Mouse (Mus musculus): ENCODE measurements around the gene C3. TPM values are rescaled to one million over a fixed set of nuclear protein-coding genes. Genes with fewer than 3 reads are reported as not detected.

C3 gene
- polyA plus RNA-seq, 1 experiment from 2014 or later: 3.2 TPM

DNA sequence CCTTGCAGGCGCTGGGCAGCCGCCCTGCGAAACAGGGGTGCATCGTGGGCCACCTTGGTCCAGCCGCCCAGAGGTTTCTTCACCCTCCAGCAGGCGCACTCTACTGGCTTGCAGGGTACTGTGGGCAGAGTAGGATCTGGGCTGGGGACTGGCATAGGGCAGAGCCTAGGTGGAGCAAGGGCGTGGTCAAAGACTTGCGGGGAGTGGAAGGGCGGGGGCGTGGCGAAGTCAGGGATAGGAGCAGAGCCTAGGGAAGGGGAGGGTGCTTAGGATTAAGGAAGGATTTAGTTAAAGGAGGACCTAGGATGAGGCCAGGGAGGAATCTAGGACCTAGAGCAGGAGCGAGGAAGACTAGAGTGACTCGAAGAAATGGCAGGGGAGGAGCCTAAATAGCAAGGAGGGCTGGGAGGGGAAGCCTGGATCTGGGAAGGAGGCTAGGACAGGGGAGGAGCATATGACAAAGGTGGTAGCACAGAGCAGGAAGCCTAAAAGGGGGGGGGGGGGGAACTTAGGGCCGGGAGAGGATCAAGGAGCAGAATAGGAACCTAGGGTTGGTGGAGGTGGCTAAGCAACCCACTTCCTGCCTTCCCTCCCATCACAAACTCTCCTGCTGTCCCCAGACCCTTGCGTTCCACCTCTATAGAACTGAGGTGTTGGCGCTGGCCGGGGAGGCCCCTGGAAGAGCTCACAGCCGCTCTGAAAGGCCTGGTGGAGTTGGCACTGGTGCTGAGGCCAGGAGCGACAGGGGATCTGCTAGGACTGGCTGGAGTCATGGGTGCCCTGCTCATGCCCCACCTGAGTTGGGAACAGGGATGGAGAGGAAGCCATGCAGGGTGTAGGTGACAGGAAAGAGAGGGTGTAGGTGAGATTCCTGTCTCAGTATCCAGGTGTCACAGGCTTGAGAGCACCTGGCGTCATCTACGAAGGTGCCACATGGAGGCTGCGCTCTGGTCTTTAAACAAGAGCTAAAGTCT is 37.3 kb upstream of the C3 start:
- 25% methylated on average over 22 of the region's 22 CpGs for WGBS
- Histone ChIP-seq H3K27ac (ENCODE audit: low read length) (no peak overlapping the region), H3K4me1 (replicated peaks; ENCODE audit: control insufficient read depth, insufficient read depth, low read length) (peaks cover 5% of the 10 kb centered on the region; the same call in 1 of the 2 replicates), H3K9me3 (ENCODE audit: control insufficient read depth, low read length) (no peaks in the 10 kb centered on the region), H3K36me3 (ENCODE audit: control insufficient read depth, insufficient read depth, low read length) (peaks cover 19% of the 10 kb centered on the region), H3K4me2 (ENCODE audit: low read depth, low read length) (peak overlapping the region; percentile 40), H3K9ac (ENCODE audit: low read length) (peak overlapping the region; percentile 35), H3K27me3 (ENCODE audit: control insufficient read depth, insufficient read depth, low read depth, low read length) (no peaks in the 10 kb centered on the region), H3K4me3 (ENCODE audit: low read length) (peak overlapping the region; percentile 17)
- peak; percentile 92 for ATAC-seq (ENCODE audit: low read depth)

DNA sequence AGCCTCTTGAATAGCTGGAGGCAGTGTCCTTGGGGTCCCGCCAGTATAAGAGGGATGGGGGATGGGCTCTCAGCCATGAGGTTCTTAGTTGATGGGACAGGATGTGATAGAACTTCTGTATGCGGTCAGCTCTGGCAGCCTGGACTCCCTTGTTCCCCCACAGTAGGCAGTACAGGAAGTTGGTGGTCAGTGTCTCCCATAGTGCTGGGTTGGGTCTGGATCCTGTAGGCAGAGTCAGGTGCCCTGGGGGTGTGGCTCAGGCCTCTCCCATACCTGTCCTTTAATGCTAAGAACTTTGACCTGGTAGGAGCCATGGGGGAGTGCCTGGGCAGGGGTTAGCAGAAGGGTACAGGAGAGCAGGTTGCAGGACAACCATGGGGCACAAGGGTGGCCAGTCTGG is 36.2 kb upstream of the C3 start:
- 52% methylated on average over 2 of the region's 2 CpGs for WGBS
- no peak for ATAC-seq (ENCODE audit: low read depth)
- Histone ChIP-seq H3K9me3 (ENCODE audit: control insufficient read depth, low read length) (no peaks in the 10 kb centered on the region), H3K4me1 (replicated peaks; ENCODE audit: control insufficient read depth, insufficient read depth, low read length) (peaks cover 5% of the 10 kb centered on the region; the same call in 1 of the 2 replicates), H3K4me2 (ENCODE audit: low read depth, low read length) (no peak overlapping the region), H3K27ac (ENCODE audit: low read length) (no peak overlapping the region), H3K9ac (ENCODE audit: low read length) (no peak overlapping the region), H3K4me3 (ENCODE audit: low read length) (no peak overlapping the region), H3K27me3 (ENCODE audit: control insufficient read depth, insufficient read depth, low read depth, low read length) (no peaks in the 10 kb centered on the region), H3K36me3 (ENCODE audit: control insufficient read depth, insufficient read depth, low read length) (peaks cover 23% of the 10 kb centered on the region)

DNA sequence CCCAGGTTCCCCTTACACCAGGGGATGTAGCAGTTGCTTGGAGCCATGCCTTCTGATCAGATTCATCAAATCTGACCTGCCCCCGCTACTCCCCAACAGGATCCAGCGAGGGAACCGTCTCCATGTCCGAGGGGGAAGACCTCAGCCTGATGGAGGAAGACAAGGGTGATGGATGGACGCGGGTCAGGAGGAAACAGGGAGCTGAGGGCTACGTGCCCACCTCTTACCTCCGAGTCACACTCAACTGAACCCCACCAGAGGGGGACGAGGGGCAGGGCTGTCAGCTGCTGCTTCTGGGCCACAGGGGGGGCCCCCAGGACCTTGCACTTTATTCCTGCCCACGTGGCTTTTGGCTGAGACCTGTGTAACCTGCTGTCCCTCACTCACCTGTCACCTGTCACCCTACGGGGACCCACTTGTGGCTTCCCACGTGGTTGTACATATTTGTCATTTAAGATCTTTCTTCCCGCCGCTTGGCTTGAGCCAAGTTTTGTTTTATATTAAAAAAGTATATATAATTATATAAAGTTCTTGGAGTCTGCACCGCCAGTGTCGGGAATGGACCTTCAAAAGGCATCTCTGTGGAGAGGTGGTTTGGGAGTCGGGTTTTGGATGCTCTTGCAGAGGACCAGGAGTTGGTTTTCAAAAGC is 35.1 kb upstream of the C3 start:
- 79% methylated on average over 17 of the region's 17 CpGs for WGBS

DNA sequence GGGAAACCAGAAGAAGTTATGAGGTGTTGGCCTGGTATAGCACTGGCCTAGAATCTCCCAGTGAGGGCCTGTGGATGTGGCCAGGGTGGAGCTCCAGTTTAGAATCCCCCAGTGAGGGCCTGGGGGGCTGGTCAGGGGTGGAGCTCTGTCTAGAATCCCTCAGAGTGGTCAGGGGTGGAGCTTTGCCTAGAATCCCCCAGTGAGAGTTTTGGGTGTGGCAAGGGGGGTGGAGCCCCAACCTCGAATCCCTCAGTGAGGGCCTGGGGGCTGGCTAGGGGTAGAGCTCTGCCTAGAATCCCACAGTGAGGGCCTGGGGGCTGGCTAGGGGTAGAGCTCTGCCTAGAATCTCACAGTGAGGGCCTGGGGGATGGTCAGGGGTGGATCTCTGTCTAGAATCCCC is 33.9 kb upstream of the C3 start:
- no peak for ATAC-seq (ENCODE audit: low read depth)
- Histone ChIP-seq H3K27ac (ENCODE audit: low read length) (no peak overlapping the region), H3K36me3 (ENCODE audit: control insufficient read depth, insufficient read depth, low read length) (peaks cover 31% of the 10 kb centered on the region), H3K4me2 (ENCODE audit: low read depth, low read length) (no peak overlapping the region), H3K4me3 (ENCODE audit: low read length) (no peak overlapping the region), H3K9me3 (ENCODE audit: control insufficient read depth, low read length) (no peaks in the 10 kb centered on the region), H3K9ac (ENCODE audit: low read length) (no peak overlapping the region), H3K27me3 (ENCODE audit: control insufficient read depth, insufficient read depth, low read depth, low read length) (no peaks in the 10 kb centered on the region), H3K4me1 (replicated peaks; ENCODE audit: control insufficient read depth, insufficient read depth, low read length) (peaks cover 5% of the 10 kb centered on the region; the same call in 1 of the 2 replicates)
- 33% methylated on average over 1 of the region's 1 CpGs for WGBS

More for the DNA sequence above, 35.1 kb upstream of the C3 start:
- H3K4me1 ChIP-seq (replicated peaks; ENCODE audit: control insufficient read depth, insufficient read depth, low read length): peaks cover 5% of the 10 kb centered on the region; the same call in 1 of the 2 replicates
- no peaks in the 10 kb centered on the region for H3K9me3 ChIP-seq (ENCODE audit: control insufficient read depth, low read length)
- peaks cover 23% of the 10 kb centered on the region for H3K36me3 ChIP-seq (ENCODE audit: control insufficient read depth, insufficient read depth, low read length)
- H3K4me2 ChIP-seq (ENCODE audit: low read depth, low read length): no peak overlapping the region
- H3K4me3 ChIP-seq (ENCODE audit: low read length): no peak overlapping the region
- H3K9ac ChIP-seq (ENCODE audit: low read length): no peak overlapping the region
- H3K27ac ChIP-seq (ENCODE audit: low read length): no peak overlapping the region
- ATAC-seq (ENCODE audit: low read depth): no peak
- no peaks in the 10 kb centered on the region for H3K27me3 ChIP-seq (ENCODE audit: control insufficient read depth, insufficient read depth, low read depth, low read length)

DNA sequence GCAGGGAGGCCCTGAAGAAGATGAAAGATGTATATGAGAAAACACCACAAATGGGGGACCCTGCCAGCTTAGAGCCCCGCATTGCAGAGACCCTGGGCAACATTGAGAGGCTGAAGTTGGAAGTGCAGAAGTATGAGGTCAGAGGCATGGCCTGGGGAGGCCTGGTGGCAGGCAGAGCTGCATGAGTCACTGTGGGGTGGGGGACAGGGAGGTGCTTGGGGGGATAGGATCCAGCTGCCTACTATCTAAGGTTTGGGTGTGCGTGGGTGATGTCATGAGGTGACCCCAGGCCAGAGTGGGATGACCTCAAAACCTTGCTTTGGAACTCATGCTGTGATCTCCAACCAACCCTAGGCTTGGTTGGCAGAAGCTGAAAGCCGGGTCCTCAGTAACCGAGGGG is 33.4 kb upstream of the C3 start:
- no peak overlapping the region for H3K4me3 ChIP-seq (ENCODE audit: low read length)
- H3K4me2 ChIP-seq (ENCODE audit: low read depth, low read length): no peak overlapping the region
- no peaks in the 10 kb centered on the region for H3K9me3 ChIP-seq (ENCODE audit: control insufficient read depth, low read length)
- no peak overlapping the region for H3K9ac ChIP-seq (ENCODE audit: low read length)
- H3K4me1 ChIP-seq (replicated peaks; ENCODE audit: control insufficient read depth, insufficient read depth, low read length): peaks cover 5% of the 10 kb centered on the region; the same call in 1 of the 2 replicates
- H3K27me3 ChIP-seq (ENCODE audit: control insufficient read depth, insufficient read depth, low read depth, low read length): no peaks in the 10 kb centered on the region
- no peak for ATAC-seq (ENCODE audit: low read depth)
- H3K36me3 ChIP-seq (ENCODE audit: control insufficient read depth, insufficient read depth, low read length): peaks cover 32% of the 10 kb centered on the region
- 90% methylated on average over 4 of the region's 4 CpGs for WGBS
- no peak overlapping the region for H3K27ac ChIP-seq (ENCODE audit: low read length)

DNA sequence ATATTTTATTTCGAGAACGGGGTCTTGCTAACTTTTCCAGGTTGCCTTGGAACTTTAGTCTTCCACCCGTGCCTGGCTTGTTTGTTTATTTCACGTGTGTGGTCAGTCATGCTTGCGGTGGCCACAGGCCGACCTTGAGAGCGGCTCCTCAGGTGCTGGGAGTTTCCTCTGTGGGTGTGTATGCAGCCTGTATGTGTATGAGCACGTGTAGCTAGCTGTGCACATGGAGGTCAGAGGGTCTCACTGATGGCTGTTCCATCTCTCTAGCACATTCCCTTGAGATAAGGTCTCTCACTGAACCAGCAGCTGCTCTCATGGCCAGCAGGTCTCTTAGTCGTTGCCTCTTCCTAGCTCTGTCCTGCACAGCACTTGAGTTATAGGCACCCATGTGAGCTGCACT is 32.4 kb upstream of the C3 start:
- 78% methylated on average over 9 of the region's 9 CpGs for WGBS
- no peaks in the 10 kb centered on the region for H3K9me3 ChIP-seq (ENCODE audit: control insufficient read depth, low read length)

DNA sequence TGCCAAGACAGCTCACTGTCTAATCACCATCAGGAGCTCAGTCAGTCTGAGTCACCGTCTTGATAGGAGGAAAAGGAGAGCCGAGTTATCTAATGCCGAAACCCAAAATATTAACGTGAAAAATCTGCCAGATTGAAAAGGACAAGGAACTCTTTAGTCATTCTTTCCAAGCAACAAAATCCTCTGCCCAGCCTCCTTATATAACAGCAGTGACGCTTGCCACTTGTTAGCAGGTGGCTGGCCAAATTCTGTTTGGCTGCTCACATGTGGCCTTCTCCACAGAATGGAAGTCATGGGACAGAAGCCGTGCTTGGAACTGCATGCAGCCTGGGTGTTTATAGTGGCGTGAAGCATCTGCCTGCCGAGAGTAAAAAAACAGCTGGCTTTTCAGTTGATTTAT is 31.8 kb upstream of the C3 start:
- H3K4me2 ChIP-seq (ENCODE audit: low read depth, low read length): no peak overlapping the region
- peaks cover 46% of the 10 kb centered on the region for H3K36me3 ChIP-seq (ENCODE audit: control insufficient read depth, insufficient read depth, low read length)
- no peak overlapping the region for H3K27ac ChIP-seq (ENCODE audit: low read length)
- 88% methylated on average over 8 of the region's 8 CpGs for WGBS
- H3K4me1 ChIP-seq (replicated peaks; ENCODE audit: control insufficient read depth, insufficient read depth, low read length): peaks cover under 1% of the 10 kb centered on the region; the same call in 1 of the 2 replicates
- no peak for ATAC-seq (ENCODE audit: low read depth)
- H3K9me3 ChIP-seq (ENCODE audit: control insufficient read depth, low read length): no peaks in the 10 kb centered on the region
- no peak overlapping the region for H3K4me3 ChIP-seq (ENCODE audit: low read length)
- no peaks in the 10 kb centered on the region for H3K27me3 ChIP-seq (ENCODE audit: control insufficient read depth, insufficient read depth, low read depth, low read length)
- no peak overlapping the region for H3K9ac ChIP-seq (ENCODE audit: low read length)

More for the DNA sequence above, 32.4 kb upstream of the C3 start:
- no peak overlapping the region for H3K27ac ChIP-seq (ENCODE audit: low read length)
- no peaks in the 10 kb centered on the region for H3K27me3 ChIP-seq (ENCODE audit: control insufficient read depth, insufficient read depth, low read depth, low read length)
- no peak overlapping the region for H3K4me2 ChIP-seq (ENCODE audit: low read depth, low read length)
- H3K4me1 ChIP-seq (replicated peaks; ENCODE audit: control insufficient read depth, insufficient read depth, low read length): peaks cover 2% of the 10 kb centered on the region; the same call in 1 of the 2 replicates
- H3K9ac ChIP-seq (ENCODE audit: low read length): no peak overlapping the region
- peaks cover 40% of the 10 kb centered on the region for H3K36me3 ChIP-seq (ENCODE audit: control insufficient read depth, insufficient read depth, low read length)
- H3K4me3 ChIP-seq (ENCODE audit: low read length): no peak overlapping the region
- no peak for ATAC-seq (ENCODE audit: low read depth)

DNA sequence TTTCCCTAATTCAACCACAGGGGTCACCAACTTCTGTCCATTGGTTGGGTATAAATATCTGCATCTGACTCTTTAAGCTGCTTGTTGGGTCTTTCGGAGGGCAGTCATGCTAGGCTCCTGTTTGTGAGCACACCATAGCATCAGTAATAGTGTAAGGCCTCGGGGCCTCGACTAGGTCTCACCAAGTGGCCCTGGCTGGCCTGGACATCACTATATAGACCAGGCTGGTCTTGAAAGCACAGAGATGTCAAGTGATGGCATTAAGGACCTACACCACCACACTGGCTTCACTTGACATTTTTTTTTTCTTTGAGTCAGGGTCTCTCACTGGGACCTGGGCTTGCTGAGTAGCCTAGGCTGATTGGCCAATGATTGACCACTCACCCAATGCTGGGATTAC is 30.3 kb upstream of the C3 start:
- 91% methylated on average over 3 of the region's 3 CpGs for WGBS
- Histone ChIP-seq H3K36me3 (ENCODE audit: control insufficient read depth, insufficient read depth, low read length) (peaks cover 53% of the 10 kb centered on the region), H3K9ac (ENCODE audit: low read length) (no peak overlapping the region), H3K27ac (ENCODE audit: low read length) (no peak overlapping the region), H3K4me3 (ENCODE audit: low read length) (no peak overlapping the region), H3K27me3 (ENCODE audit: control insufficient read depth, insufficient read depth, low read depth, low read length) (no peaks in the 10 kb centered on the region), H3K4me1 (replicated peaks; ENCODE audit: control insufficient read depth, insufficient read depth, low read length) (no peaks in the 10 kb centered on the region), H3K9me3 (ENCODE audit: control insufficient read depth, low read length) (no peaks in the 10 kb centered on the region), H3K4me2 (ENCODE audit: low read depth, low read length) (no peak overlapping the region)
- ATAC-seq (ENCODE audit: low read depth): no peak

DNA sequence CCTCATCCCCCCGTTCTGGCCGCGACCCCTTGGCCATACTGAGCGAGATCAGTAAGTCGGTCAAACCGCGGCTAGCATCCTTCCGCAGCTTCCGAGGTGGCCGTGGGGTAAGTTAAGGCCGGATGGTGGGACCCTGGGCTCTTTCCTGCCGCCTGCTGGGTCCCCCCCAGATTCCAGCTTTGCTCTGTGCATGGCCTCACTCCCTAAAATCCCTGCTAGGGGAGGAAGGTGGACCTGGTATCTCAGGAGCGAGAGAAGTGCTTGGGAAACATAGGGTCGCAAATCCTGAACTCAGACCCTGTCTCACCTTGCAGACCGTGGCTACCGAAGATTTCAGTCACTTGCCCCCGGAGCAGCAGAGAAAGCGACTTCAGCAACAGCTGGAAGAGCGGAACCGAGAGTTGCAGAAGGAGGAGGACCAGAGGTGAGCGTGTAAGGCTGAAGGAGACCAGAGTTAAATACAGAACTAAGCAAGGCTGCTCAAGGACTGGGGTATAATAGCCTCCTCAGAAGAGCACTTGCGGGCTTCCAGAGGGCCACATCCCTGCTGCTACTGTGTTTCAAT is 29.1 kb upstream of the C3 start:
- Histone ChIP-seq H3K9ac (ENCODE audit: low read length) (no peak overlapping the region), H3K27me3 (ENCODE audit: control insufficient read depth, insufficient read depth, low read depth, low read length) (no peaks in the 10 kb centered on the region), H3K27ac (ENCODE audit: low read length) (no peak overlapping the region), H3K9me3 (ENCODE audit: control insufficient read depth, low read length) (no peaks in the 10 kb centered on the region), H3K4me3 (ENCODE audit: low read length) (no peak overlapping the region), H3K4me2 (ENCODE audit: low read depth, low read length) (no peak overlapping the region), H3K4me1 (replicated peaks; ENCODE audit: control insufficient read depth, insufficient read depth, low read length) (no peaks in the 10 kb centered on the region), H3K36me3 (ENCODE audit: control insufficient read depth, insufficient read depth, low read length) (peaks cover 47% of the 10 kb centered on the region)
- no peak for ATAC-seq (ENCODE audit: low read depth)
- WGBS: 94% methylated on average over 22 of the region's 22 CpGs

All from lung, embryonic 16.5 days (tissue).